Mouse (Mus musculus): ENCODE data around the gene Cep57. TPM values are rescaled to one million over a fixed set of nuclear protein-coding genes. Genes with fewer than 3 reads are reported as not detected.
A peak's percentile ranks its signal among the peaks of the same experiment; 100 is the strongest.
"Not testable (repeated sequence)": the region's sequence is repeated elsewhere in the genome, so short reads cannot be mapped to it uniquely, and the experiment has no call there.

Gene Cep57
- polyA plus RNA-seq, 1 experiment from 2014 or later = 69.9 TPM

DNA sequence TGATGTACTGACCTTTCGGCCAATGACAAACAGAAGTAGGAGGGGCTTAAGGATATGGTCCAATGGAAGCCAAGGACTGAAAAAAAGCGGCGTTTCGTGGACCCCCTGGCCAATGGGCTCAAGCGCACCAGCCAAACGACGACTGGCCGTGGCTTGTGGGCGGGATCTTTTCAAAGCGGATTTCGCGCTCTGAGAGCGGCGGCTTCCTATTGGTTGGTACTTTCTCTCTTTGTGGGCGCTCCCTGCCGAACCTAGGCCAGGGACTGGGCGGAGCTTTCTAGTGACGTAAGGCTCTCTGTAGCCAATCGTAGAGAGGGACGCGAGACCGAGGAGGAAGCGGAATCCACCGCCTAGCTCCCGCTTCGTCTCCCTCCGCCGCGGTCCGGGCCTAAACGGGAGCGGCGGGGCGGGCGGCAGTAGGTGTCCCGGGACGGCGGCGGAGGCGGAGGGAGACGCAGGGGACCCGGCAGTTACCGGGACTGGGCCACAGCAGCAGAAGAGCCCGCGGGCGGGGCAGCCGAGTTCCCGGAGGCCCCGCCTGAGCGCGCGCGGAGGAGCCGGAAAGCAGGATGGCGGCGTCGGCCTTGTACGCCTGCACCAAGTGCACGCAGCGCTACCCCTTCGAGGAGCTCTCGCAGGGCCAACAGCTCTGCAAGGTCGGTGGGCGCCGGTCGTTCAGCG lies 639 bp upstream of the Cep57 start, which contains the start of gene Fam76b:
Gene Fam76b (plus strand): TSS at position 311 of the 681 bp plus-strand sequence.
- DNase-seq (ENCODE audit: extremely low spot score, low spot score) = peak; percentile 99
- Histone ChIP-seq H3K27me3 (ENCODE audit: poor library complexity, severe bottlenecking) (no peaks in the 10 kb centered on the region), H3K36me3 (replicated peaks) (peaks cover 58% of the 10 kb centered on the region), H3K9me3 (no peaks in the 10 kb centered on the region), H3K4me3 (peak within 1 kb of the TSS; percentile 93), H3K4me1 (peaks cover 37% of the 10 kb centered on the region), H3K27ac (peak within 1 kb of the TSS; percentile 99)
- WGBS = under 1% methylated on average over 67 of the region's 67 CpGs

DNA sequence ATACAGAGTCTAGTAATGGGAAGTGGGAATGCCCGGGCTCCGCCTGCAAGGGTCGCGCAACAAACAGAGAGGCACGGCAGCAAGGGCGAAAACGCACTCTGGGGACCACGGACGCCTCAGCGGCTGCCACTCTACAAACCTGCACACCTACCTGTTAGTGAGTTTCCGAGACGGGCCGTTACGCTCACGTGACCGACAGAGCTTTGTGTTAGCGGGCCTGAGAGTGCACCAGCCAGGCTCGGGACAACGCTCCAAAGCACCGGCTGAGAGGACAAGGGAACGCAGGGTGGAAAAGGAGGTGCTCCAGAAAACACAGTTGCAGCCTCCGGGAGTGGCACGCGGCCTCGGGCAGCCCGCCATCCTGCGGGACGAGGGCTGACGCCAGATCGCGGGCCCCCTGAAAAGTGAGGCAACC lies 509 bp downstream of the Cep57 start:
- H3K9me3 ChIP-seq = no peaks in the 10 kb centered on the region
- peak overlapping the region; percentile 93 for H3K4me3 ChIP-seq
- H3K27me3 ChIP-seq (ENCODE audit: poor library complexity, severe bottlenecking) = no peaks in the 10 kb centered on the region
- H3K36me3 ChIP-seq (replicated peaks) = peaks cover 57% of the 10 kb centered on the region
- peak overlapping the region; percentile 99 for H3K27ac ChIP-seq
- H3K4me1 ChIP-seq = peaks cover 38% of the 10 kb centered on the region
- DNase-seq (ENCODE audit: extremely low spot score, low spot score) = peak; percentile 77
- under 1% methylated on average over 31 of the region's 31 CpGs for WGBS

DNA sequence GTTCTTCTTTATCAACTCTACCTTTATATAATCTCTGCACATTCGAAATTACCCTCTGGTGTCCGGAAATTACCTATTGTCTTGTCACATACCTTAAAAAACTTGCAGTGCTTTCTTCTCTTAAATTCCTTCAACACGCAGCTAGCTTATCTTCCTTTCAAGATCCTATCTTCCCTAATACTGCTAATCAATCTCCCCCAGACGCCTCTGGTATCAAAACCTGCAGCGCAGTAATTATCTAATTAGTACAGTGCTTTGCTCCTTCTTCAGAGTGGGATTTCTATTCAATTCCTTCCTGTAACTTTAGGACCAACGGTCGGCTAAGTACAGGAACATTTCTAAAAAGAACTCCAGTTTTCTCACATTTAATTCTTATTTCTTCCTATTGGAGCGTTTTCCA lies 1.0 kb downstream of the Cep57 start:
- Histone ChIP-seq H3K9me3 (no peaks in the 10 kb centered on the region), H3K36me3 (replicated peaks) (peaks cover 57% of the 10 kb centered on the region), H3K27ac (peak overlapping the region; percentile 99), H3K4me3 (peak overlapping the region; percentile 93), H3K27me3 (ENCODE audit: poor library complexity, severe bottlenecking) (no peaks in the 10 kb centered on the region), H3K4me1 (peaks cover 38% of the 10 kb centered on the region)
- no peak for DNase-seq (ENCODE audit: extremely low spot score, low spot score)
- WGBS = 10% methylated on average over 8 of the region's 8 CpGs

DNA sequence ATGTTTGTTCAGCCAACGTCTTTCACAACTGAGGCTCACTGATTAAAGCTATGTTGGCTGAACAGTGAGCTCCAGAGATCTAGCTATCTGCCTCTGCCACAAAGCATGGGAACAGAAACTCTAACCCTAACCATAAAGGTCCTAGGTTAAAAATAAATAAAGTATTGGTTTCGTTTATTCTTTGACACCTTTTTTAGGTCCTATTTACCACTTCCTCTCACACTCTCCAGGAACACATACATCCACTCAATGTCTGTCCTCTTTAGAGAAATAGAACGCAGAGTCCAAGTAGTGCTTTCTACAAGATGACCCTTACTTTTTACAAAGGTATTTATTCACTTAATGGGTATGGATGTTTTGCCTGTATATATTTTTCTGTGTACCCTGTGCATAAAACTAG lies 6.1 kb downstream of the Cep57 start:
- WGBS = 95% methylated on average over 3 of the region's 3 CpGs
- H3K9me3 ChIP-seq = no peaks in the 10 kb centered on the region
- peaks cover 25% of the 10 kb centered on the region for H3K4me1 ChIP-seq
- DNase-seq (ENCODE audit: extremely low spot score, low spot score) = no peak
- H3K36me3 ChIP-seq (replicated peaks) = peaks cover 89% of the 10 kb centered on the region
- H3K27ac ChIP-seq = no peak overlapping the region
- H3K4me3 ChIP-seq = no peak overlapping the region
- no peaks in the 10 kb centered on the region for H3K27me3 ChIP-seq (ENCODE audit: poor library complexity, severe bottlenecking)

DNA sequence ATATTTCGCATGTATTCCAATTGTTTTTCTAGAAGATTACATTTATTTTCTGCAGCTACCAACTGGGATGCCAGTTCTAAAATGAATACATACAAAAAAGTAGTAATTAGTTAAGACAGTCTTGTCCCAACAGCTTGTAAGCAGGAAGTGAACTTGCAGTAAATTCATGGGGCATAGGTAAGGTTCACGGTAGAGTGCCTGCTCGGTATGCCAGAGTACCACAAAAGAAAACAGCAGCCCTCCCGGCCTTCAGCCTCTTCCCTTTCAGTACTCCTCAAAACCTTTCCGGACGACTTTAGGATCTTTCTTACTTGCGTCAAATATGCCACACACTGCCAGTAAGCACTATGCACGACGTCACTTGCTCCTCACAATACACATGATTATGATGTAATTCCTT lies 8.5 kb downstream of the Cep57 start:
- Histone ChIP-seq H3K36me3 (replicated peaks) (peaks cover 99% of the 10 kb centered on the region), H3K27ac (no peak overlapping the region)
- 88% methylated on average over 9 of the region's 9 CpGs for WGBS

DNA sequence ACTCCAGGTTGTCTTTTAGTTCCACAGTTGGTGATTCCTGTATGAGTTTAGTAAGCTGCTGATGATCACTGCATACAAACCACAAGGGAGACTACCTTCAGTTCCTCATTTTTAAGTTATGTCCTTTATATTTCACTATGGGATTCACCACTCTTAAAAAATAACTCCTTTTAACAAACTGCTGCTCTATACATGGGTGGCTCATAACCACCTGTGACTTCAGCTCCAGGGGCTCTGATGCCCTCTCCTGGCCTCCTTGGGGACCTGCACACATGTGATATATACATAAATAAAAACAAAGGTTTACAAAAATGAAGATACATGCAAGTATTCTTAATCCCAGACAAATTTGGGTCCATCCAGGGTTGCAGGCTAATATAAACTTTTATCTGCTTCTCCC lies 17.0 kb downstream of the Cep57 start:
- H3K27me3 ChIP-seq (ENCODE audit: poor library complexity, severe bottlenecking) = no peaks in the 10 kb centered on the region
- H3K9me3 ChIP-seq = no peaks in the 10 kb centered on the region
- no peaks in the 10 kb centered on the region for H3K4me1 ChIP-seq
- no peak overlapping the region for H3K4me3 ChIP-seq
- H3K27ac ChIP-seq = no peak overlapping the region
- H3K36me3 ChIP-seq (replicated peaks) = peaks cover 96% of the 10 kb centered on the region
- no peak for DNase-seq (ENCODE audit: extremely low spot score, low spot score)

More for the DNA sequence above, 8.5 kb downstream of the Cep57 start:
- no peak overlapping the region for H3K4me3 ChIP-seq
- DNase-seq (ENCODE audit: extremely low spot score, low spot score) = no peak
- H3K9me3 ChIP-seq = no peaks in the 10 kb centered on the region
- H3K27me3 ChIP-seq (ENCODE audit: poor library complexity, severe bottlenecking) = no peaks in the 10 kb centered on the region
- 0 out of 2 replicates have a peak, but pooled peaks cover 4% of the 10 kb centered on the region for H3K4me1 ChIP-seq

DNA sequence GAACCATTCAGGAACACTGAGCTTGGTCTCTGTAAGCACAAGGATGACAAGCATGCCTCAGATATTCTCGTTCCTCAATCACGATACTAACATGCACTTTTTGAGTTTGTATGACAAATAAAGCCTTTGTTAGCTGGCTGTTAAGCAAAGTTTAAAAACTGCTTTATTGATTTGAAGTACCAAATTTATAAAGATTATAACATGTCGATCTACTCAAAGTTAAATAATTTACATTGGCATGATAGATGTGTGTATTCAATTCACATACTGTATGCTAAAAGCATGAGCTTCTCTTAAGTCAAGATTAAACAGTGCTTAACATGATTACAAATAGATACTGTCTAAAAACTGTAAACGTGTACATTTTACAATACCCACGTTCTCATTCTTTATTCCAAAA lies 19.2 kb downstream of the Cep57 start:
- H3K4me3 ChIP-seq = no peak overlapping the region
- no peaks in the 10 kb centered on the region for H3K9me3 ChIP-seq
- DNase-seq (ENCODE audit: extremely low spot score, low spot score) = no peak
- no peaks in the 10 kb centered on the region for H3K27me3 ChIP-seq (ENCODE audit: poor library complexity, severe bottlenecking)
- WGBS = 93% methylated on average over 5 of the region's 5 CpGs
- H3K27ac ChIP-seq = no peak overlapping the region
- peaks cover 96% of the 10 kb centered on the region for H3K36me3 ChIP-seq (replicated peaks)
- no peaks in the 10 kb centered on the region for H3K4me1 ChIP-seq

DNA sequence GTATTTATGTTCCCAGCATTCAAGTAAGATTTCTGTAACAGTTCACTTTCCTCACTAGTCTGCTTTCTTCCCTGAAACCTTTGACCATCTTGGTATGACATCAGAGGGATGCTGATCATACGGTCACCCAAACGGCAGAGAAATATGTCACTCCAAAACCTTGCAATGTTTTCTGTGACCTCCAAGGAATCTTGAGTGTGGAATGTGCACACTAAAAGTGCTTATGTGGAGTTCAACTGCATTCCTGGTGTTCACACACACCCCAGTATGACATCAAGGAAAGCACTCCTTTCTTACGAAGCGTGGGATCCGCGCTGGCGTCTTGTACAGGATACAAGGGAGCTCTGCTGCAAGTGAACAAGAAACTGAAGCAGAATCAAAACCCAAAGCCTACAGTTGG lies 20.1 kb downstream of the Cep57 start:
- no peak for DNase-seq (ENCODE audit: extremely low spot score, low spot score)
- H3K27ac ChIP-seq = no peak overlapping the region
- no peaks in the 10 kb centered on the region for H3K9me3 ChIP-seq
- WGBS = 97% methylated on average over 7 of the region's 7 CpGs
- no peaks in the 10 kb centered on the region for H3K4me1 ChIP-seq
- H3K36me3 ChIP-seq (replicated peaks) = peaks cover 96% of the 10 kb centered on the region
- no peaks in the 10 kb centered on the region for H3K27me3 ChIP-seq (ENCODE audit: poor library complexity, severe bottlenecking)
- H3K4me3 ChIP-seq = no peak overlapping the region

DNA sequence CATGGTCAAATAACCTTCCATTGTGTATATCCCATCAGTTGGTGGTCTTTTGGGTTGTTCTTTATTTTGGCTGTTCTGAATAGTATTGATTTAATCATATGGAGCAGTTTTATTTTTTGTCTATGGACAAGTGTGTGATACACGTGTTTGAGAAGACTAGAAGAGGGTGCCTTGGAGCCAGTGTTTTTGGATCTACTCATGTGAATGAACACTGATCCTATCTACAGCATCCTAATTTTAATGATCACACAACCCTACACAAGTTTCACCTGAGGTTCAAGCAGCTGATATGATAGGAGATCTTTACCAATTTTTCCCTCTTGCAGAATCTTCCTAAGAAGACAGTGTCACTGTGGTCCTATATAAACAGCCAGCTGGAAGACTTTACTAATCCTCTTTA lies 22.4 kb downstream of the Cep57 start:
- Histone ChIP-seq H3K4me3 (no peak overlapping the region), H3K4me1 (no peaks in the 10 kb centered on the region), H3K27ac (no peak overlapping the region), H3K36me3 (replicated peaks) (peaks cover 91% of the 10 kb centered on the region), H3K27me3 (ENCODE audit: poor library complexity, severe bottlenecking) (no peaks in the 10 kb centered on the region), H3K9me3 (no peaks in the 10 kb centered on the region)
- 83% methylated on average over 1 of the region's 1 CpGs for WGBS
- no peak for DNase-seq (ENCODE audit: extremely low spot score, low spot score)

DNA sequence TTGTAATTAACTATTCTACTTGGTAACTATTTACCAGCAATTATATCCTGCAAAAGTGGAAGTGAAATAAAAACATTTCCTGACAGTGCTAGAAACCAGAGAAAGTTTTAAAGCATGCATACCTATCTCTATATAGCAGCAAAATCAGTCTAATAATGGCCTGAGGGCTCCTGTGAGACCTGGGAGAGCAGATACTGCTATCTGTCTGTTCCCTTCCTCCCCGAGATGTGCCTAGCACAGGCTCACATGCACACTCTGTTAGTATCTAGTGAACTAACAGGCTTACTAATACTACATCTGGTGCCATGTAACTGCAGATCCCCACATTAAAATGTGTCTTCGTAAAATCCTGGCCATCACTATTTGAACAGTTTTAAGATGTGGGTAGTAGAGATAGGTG lies 32.2 kb downstream of the Cep57 start:
- H3K27ac ChIP-seq = no peak overlapping the region
- no peak overlapping the region for H3K4me3 ChIP-seq
- H3K36me3 ChIP-seq (replicated peaks) = peaks cover 79% of the 10 kb centered on the region
- no peak for DNase-seq (ENCODE audit: extremely low spot score, low spot score)
- H3K27me3 ChIP-seq (ENCODE audit: poor library complexity, severe bottlenecking) = no peaks in the 10 kb centered on the region
- H3K9me3 ChIP-seq = no peaks in the 10 kb centered on the region
- H3K4me1 ChIP-seq = no peaks in the 10 kb centered on the region
- WGBS = 86% methylated on average over 2 of the region's 2 CpGs

DNA sequence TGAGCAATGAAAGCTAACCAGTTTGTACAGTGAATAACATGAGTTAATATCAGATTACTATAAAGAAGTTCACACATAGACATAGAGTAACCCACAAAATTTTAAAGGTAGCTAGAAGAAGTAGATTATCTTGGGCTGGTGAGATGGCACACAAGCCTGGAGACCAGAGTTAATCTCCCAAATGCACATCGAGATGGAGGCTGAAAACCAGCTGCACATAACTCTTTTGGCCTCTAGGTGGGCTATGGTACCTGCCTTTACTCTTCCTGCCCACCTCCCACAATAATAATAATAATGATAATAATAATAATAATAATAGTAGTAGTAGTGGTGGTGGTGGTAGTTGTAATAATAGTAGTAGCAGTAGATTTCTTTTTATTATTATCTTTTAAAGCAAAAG lies 32.6 kb downstream of the Cep57 start:
- no peak for DNase-seq (ENCODE audit: extremely low spot score, low spot score)
- Histone ChIP-seq H3K4me1 (no peaks in the 10 kb centered on the region), H3K27ac (no peak overlapping the region), H3K9me3 (no peaks in the 10 kb centered on the region), H3K36me3 (replicated peaks) (peaks cover 79% of the 10 kb centered on the region), H3K4me3 (no peak overlapping the region), H3K27me3 (ENCODE audit: poor library complexity, severe bottlenecking) (no peaks in the 10 kb centered on the region)
- WGBS = 69% methylated on average over 1 of the region's 1 CpGs

DNA sequence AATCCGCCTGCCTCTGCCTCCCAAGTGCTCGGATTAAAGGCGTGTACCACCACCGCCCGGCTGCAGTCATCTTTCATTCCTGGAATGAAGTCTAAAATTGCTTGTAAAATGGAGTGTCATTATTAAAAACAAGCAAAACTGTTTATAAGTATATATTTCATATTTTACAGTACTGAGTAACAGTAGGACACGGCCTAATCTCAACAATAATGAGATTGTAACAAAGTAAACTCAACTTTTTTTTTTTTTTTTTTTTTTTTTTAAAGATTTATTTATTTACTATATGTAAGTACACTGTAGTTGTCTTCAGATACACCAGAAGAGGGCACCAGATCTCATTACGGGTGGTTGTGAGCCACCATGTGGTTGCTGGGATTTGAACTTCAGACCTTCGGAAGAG lies 36.0 kb downstream of the Cep57 start:
- H3K36me3 ChIP-seq (replicated peaks) = peaks cover 80% of the 10 kb centered on the region

DNA sequence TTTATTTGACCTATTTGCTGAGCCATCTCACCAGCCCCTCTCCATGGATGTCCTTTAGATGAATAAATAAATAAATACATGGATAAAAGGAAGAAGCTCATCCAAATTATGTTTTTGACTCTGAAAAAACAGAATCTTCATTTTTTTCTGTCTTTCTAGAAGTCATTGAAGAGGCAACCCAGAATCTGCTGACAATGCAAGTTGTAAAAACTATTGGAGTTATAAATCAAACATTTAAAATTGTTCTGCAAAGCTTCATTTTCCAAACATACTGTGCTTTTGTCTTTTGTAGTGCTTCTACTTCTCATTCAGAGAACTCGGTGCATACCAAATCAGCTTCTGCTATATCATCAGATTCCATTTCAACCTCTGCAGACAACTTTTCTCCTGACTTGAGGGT lies 44.9 kb downstream of the Cep57 start:
- Histone ChIP-seq H3K9me3 (no peaks in the 10 kb centered on the region), H3K36me3 (replicated peaks) (peaks cover 45% of the 10 kb centered on the region), H3K27ac (no peak overlapping the region), H3K4me1 (no peaks in the 10 kb centered on the region), H3K27me3 (ENCODE audit: poor library complexity, severe bottlenecking) (no peaks in the 10 kb centered on the region), H3K4me3 (no peak overlapping the region)
- 91% methylated on average over 1 of the region's 1 CpGs for WGBS
- no peak for DNase-seq (ENCODE audit: extremely low spot score, low spot score)

More for the DNA sequence above, 36.0 kb downstream of the Cep57 start:
- H3K4me1 ChIP-seq; DNase-seq (ENCODE audit: extremely low spot score, low spot score); H3K27me3 ChIP-seq (ENCODE audit: poor library complexity, severe bottlenecking); H3K9me3 ChIP-seq; H3K4me3 ChIP-seq; H3K27ac ChIP-seq: not testable (repeated sequence)
- WGBS = 95% methylated on average over 8 of the region's 8 CpGs

DNA sequence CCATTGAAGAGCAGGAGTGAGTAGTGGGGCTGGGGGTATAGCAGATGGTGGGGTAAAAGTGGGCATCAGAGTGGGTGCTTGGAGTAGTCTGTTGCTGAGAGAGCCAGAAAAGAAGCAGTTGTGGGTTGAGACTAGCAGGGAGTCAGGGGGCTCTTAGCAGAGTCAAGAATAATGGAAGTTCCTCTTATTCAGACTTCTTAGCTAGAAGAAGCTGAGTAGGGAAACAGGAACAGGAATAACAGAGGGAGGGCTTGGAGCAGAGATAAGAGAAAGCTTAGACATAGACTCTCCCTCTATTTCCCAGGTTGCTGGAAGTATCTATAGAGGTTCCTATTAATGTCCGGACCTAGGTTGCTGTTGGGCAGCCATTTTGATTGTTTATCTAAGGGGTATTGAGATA lies 52.2 kb downstream of the Cep57 start:
- no peak overlapping the region for H3K4me3 ChIP-seq
- H3K4me1 ChIP-seq = no peaks in the 10 kb centered on the region
- H3K27ac ChIP-seq = no peak overlapping the region
- H3K36me3 ChIP-seq (replicated peaks) = peaks cover 5% of the 10 kb centered on the region; the same call in 1 of the 2 replicates
- no peaks in the 10 kb centered on the region for H3K9me3 ChIP-seq
- 88% methylated on average over 1 of the region's 1 CpGs for WGBS
- no peak for DNase-seq (ENCODE audit: extremely low spot score, low spot score)
- H3K27me3 ChIP-seq (ENCODE audit: poor library complexity, severe bottlenecking) = no peaks in the 10 kb centered on the region
